Mouse (Mus musculus) testis, adult 2 months (tissue): Measurements from ENCODE around the gene Prr19.

Source experiments
- CTCF ChIP-seq: fragments of 200-500 bp; IDR thresholded peaks from 2 replicates; pipeline ENCODE4 v1.5.1; 2012; ENCODE audit warnings: low read depth, mild to moderate bottlenecking, inconsistent platforms, low read length, moderate library complexity; ENCODE audit not compliant: control insufficient read depth, insufficient read depth, insufficient replicate concordance
- POLR2A ChIP-seq: fragments of 200-500 bp; IDR thresholded peaks from 2 replicates; pipeline ENCODE4 v1.6.1; 2012; ENCODE audit warnings: low read depth, mild to moderate bottlenecking, inconsistent platforms, low read length, moderate library complexity; ENCODE audit not compliant: control insufficient read depth

- TF ChIP-seq POLR2A, result no peak
- TF ChIP-seq CTCF, result no peak
Observed at GRCm38 (mm10) chr7:25289925-25290324, 11.3 kb upstream of the Prr19 start.
